Mouse (Mus musculus) neural tube, embryonic 12.5 days (tissue): ENCODE measurements around the gene Cat. TPM values are rescaled to one million over a fixed set of nuclear protein-coding genes. Genes with fewer than 3 reads are reported as not detected.

Source experiments
- ATAC-seq: fragments of 200-750 bp; cut with Nextera tagmentation; 2 replicates; pipeline ENCODE4 v1.8.0; 2017; ENCODE audit warnings: low read depth, mild to moderate bottlenecking, moderate TSS enrichment, moderate library complexity; ENCODE audit not compliant: low FRiP score
- H3K27ac ChIP-seq: fragments of 300-500 bp; sonication (generic); 2 replicates; pipeline ENCODE4 v1.5.1; 2016
- H3K27me3 ChIP-seq: fragments of 300-500 bp; sonication (generic); replicated peaks from 2 replicates; pipeline ENCODE4 v1.6.1; 2016; ENCODE audit warnings: mild to moderate bottlenecking
- H3K36me3 ChIP-seq: fragments of 300-500 bp; sonication (generic); 2 replicates; pipeline ENCODE4 v1.6.1; 2016; ENCODE audit warnings: mild to moderate bottlenecking
- H3K4me1 ChIP-seq: fragments of 300-500 bp; sonication (generic); 2 replicates; pipeline ENCODE4 v1.6.1; 2016
- H3K4me2 ChIP-seq: fragments of 300-500 bp; sonication (generic); replicated peaks from 2 replicates; pipeline ENCODE4 v1.6.1; 2016; ENCODE audit warnings: mild to moderate bottlenecking
- H3K4me3 ChIP-seq: fragments of 300-500 bp; sonication (generic); 2 replicates; pipeline ENCODE4 v1.5.1; 2016
- H3K9ac ChIP-seq: fragments of 300-500 bp; sonication (generic); 2 replicates; pipeline ENCODE4 v1.6.1; 2016; ENCODE audit warnings: mild to moderate bottlenecking
- H3K9me3 ChIP-seq: fragments of 300-500 bp; sonication (generic); 2 replicates; pipeline ENCODE4 v1.6.1; 2016; ENCODE audit warnings: mild to moderate bottlenecking
- WGBS: fragments of 180-500 bp; shearing (Covaris S2); methylation state at CpG from one replicate; pipeline ENCODE4 v1.1.7; 2016; 5-methylcytosine and 5-hydroxymethylcytosine counted together
- polyA plus RNA-seq: library from polyadenylated mRNA; unstranded; fragments of >200 nt; fragmentation: Nextera tagmentation; extraction: Ambion mirVana; gene quantifications from 2 replicates; pipeline ENCODE4 v1.2.1, GENCODE M21; 2016

Gene Cat
- polyA plus RNA-seq, 1 experiment from 2014 or later: 97.1 TPM

DNA sequence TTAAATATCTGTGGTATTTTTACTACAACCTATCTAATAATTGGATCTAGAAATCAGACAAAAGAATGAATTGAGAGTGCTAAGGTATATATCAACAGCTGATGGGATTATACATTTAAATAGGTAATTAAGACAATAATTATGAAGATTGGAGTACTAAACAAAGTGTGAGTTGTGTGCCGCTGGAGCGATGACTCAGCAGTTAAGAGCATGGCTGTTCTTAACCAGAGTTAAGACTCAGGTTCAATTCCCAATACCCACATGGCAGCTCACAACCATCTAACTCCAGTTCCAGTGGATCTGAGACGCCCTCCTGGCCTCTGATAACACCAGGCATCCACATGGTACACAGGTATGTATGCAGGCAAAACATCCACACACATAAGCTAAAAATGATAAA, 11.6 kb downstream of the Cat start:
- no peaks in the 10 kb centered on the region for H3K9me3 ChIP-seq
- no peak for ATAC-seq
- WGBS: 98% methylated on average over 3 of the region's 3 CpGs
- no peaks in the 10 kb centered on the region for H3K4me1 ChIP-seq
- H3K36me3 ChIP-seq: peaks cover 57% of the 10 kb centered on the region
- H3K9ac ChIP-seq: no peak overlapping the region
- H3K27me3 ChIP-seq: no peaks in the 10 kb centered on the region
- H3K4me3 ChIP-seq: no peak overlapping the region
- no peak overlapping the region for H3K27ac ChIP-seq
- no peak overlapping the region for H3K4me2 ChIP-seq

DNA sequence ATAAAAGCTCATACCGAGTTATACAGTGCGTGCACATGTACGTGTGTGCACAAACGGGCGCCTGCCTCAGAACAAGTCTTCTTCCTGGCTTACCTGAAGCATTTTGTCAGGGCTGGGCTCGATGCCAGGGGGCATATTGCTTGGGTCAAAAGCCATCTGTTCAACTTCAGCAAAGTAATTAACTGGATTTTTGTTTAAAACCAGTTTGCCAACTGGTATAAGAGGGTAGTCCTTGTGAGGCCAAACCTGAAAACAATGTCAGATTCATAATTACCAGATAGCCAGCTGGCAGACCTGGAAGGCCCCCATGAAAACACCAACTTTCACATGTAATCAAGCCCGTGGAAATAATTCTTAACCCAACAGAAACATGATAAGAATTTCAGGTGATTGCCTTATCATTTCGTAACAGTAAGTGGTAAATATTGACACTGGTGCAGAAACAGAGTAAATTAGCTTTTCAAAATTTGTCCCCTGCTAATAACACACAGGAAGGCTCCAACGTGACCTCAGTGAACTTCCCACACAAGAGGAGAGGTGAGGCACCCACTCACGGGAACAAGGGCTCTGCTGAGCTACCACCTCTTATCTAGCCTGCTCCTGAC, 17.9 kb downstream of the Cat start:
- Histone ChIP-seq H3K4me1 (no peaks in the 10 kb centered on the region), H3K36me3 (peaks cover 71% of the 10 kb centered on the region), H3K9me3 (no peaks in the 10 kb centered on the region), H3K9ac (no peak overlapping the region), H3K27me3 (no peaks in the 10 kb centered on the region), H3K4me2 (no peak overlapping the region), H3K27ac (no peak overlapping the region), H3K4me3 (no peak overlapping the region)
- 93% methylated on average over 10 of the region's 10 CpGs for WGBS
- ATAC-seq: no peak

DNA sequence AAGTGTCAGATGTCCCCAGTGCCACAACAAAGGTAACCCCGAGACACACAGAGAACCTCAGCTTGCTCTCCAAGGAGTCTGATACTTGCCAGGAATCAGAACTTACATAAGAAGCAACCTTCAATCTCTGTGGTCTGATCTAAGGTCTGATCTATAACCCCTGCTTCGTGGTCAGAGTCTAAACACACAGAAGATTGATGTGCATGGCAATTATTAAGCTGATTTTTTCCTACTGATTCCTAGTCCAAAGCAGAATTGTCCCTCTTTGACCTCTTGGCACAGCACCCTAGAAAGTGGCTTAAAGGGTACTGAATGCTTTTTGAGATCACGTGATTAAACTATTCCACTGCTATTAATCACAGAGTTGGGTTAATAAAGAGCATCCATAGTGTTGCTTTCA, 18.7 kb downstream of the Cat start:
- no peak overlapping the region for H3K9ac ChIP-seq
- H3K4me1 ChIP-seq: no peaks in the 10 kb centered on the region
- ATAC-seq: no peak
- H3K27me3 ChIP-seq: no peaks in the 10 kb centered on the region
- no peaks in the 10 kb centered on the region for H3K9me3 ChIP-seq
- no peak overlapping the region for H3K27ac ChIP-seq
- H3K4me2 ChIP-seq: no peak overlapping the region
- peaks cover 68% of the 10 kb centered on the region for H3K36me3 ChIP-seq
- H3K4me3 ChIP-seq: no peak overlapping the region
- 86% methylated on average over 3 of the region's 3 CpGs for WGBS

DNA sequence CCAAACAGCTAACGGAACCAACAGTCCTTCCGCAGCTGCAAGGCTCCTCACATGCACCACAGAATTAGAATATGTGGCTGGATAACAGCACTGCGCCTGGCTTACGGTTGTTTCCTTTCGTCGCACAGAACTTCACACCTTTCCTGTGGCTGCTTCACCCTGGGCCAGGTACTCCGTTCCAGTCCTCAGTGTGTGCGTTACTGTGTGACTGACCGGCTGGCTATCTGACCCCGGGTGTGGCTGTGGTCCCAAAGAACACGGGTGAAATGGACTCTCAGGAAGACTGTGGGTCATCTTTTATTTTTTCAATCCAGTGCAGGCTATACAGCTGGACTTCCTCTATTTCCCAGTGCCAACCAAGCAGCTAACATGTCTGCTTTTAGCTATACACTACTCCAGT, 19.5 kb downstream of the Cat start:
- Histone ChIP-seq H3K9me3 (no peaks in the 10 kb centered on the region), H3K9ac (no peak overlapping the region), H3K27ac (no peak overlapping the region), H3K4me2 (no peak overlapping the region), H3K4me1 (no peaks in the 10 kb centered on the region), H3K27me3 (no peaks in the 10 kb centered on the region), H3K4me3 (no peak overlapping the region), H3K36me3 (peaks cover 67% of the 10 kb centered on the region)
- no peak for ATAC-seq
- WGBS: 94% methylated on average over 11 of the region's 11 CpGs

- ATAC-seq: no peak
- Histone ChIP-seq H3K27me3 (no peaks in the 10 kb centered on the region), H3K27ac (no peak overlapping the region), H3K9ac (no peak overlapping the region), H3K36me3 (peaks cover 67% of the 10 kb centered on the region), H3K4me2 (no peak overlapping the region), H3K4me3 (no peak overlapping the region), H3K9me3 (no peaks in the 10 kb centered on the region), H3K4me1 (no peaks in the 10 kb centered on the region)
- WGBS: 97% methylated on average over 8 of the region's 8 CpGs
Measured at GRCm38 (mm10) chr2:103464524-103464923, 20.4 kb downstream of the Cat start.

DNA sequence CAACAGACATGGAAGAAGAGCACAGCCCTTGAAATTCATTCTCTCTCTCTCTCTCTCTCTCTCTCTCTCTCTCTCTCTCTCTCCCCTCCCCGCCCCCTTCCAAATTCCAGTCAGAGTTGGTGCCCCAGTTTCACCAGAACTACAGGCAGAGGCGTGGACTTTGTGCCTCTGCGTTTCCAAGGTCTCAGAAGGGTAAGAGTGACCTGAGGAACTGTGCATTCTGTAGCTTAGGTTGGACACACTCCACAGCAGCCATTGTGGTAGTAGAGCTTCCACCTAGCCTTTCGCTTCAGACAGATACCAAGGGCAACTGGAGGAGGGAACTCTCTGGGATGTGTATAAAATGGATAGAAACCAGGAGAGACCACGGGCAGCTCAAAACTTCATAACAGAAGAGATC, 22.2 kb downstream of the Cat start:
- Histone ChIP-seq H3K4me2 (no peak overlapping the region), H3K27me3 (no peaks in the 10 kb centered on the region), H3K27ac (no peak overlapping the region), H3K4me3 (no peak overlapping the region), H3K36me3 (peaks cover 77% of the 10 kb centered on the region), H3K9me3 (no peaks in the 10 kb centered on the region), H3K4me1 (no peaks in the 10 kb centered on the region), H3K9ac (no peak overlapping the region)
- 94% methylated on average over 5 of the region's 5 CpGs for WGBS
- no peak for ATAC-seq

GRCm38 (mm10) chr2:103461743-103462142, 23.2 kb downstream of the Cat start:
- H3K9ac ChIP-seq: no peak overlapping the region
- no peak overlapping the region for H3K4me2 ChIP-seq
- no peaks in the 10 kb centered on the region for H3K27me3 ChIP-seq
- 54% methylated on average over 9 of the region's 9 CpGs for WGBS
- no peak overlapping the region for H3K27ac ChIP-seq
- H3K9me3 ChIP-seq: no peaks in the 10 kb centered on the region
- no peak for ATAC-seq
- H3K36me3 ChIP-seq: peaks cover 74% of the 10 kb centered on the region
- H3K4me1 ChIP-seq: no peaks in the 10 kb centered on the region
- H3K4me3 ChIP-seq: no peak overlapping the region

GRCm38 (mm10) chr2:103461210-103461609, 23.8 kb downstream of the Cat start:
- Histone ChIP-seq H3K36me3 (peaks cover 75% of the 10 kb centered on the region), H3K27ac (no peak overlapping the region), H3K4me1 (no peaks in the 10 kb centered on the region), H3K27me3 (no peaks in the 10 kb centered on the region), H3K9ac (no peak overlapping the region), H3K9me3 (no peaks in the 10 kb centered on the region), H3K4me2 (no peak overlapping the region), H3K4me3 (no peak overlapping the region)
- ATAC-seq: no peak
- 83% methylated on average over 8 of the region's 8 CpGs for WGBS

- 95% methylated on average over 10 of the region's 10 CpGs for WGBS
- H3K4me1 ChIP-seq: no peaks in the 10 kb centered on the region
- no peak overlapping the region for H3K4me2 ChIP-seq
- ATAC-seq: no peak
- H3K4me3 ChIP-seq: no peak overlapping the region
- H3K9me3 ChIP-seq: no peaks in the 10 kb centered on the region
- H3K36me3 ChIP-seq: peaks cover 77% of the 10 kb centered on the region
- H3K9ac ChIP-seq: no peak overlapping the region
- no peak overlapping the region for H3K27ac ChIP-seq
- no peaks in the 10 kb centered on the region for H3K27me3 ChIP-seq
Measured at GRCm38 (mm10) chr2:103459069-103459468, 25.9 kb downstream of the Cat start.

- no peaks in the 10 kb centered on the region for H3K4me1 ChIP-seq
- 93% methylated on average over 7 of the region's 7 CpGs for WGBS
- peaks cover 77% of the 10 kb centered on the region for H3K36me3 ChIP-seq
- no peak overlapping the region for H3K4me2 ChIP-seq
- H3K9me3 ChIP-seq: no peaks in the 10 kb centered on the region
- ATAC-seq: no peak
- no peaks in the 10 kb centered on the region for H3K27me3 ChIP-seq
- H3K9ac ChIP-seq: no peak overlapping the region
- H3K27ac ChIP-seq: no peak overlapping the region
- H3K4me3 ChIP-seq: no peak overlapping the region
Measured at GRCm38 (mm10) chr2:103457628-103458027, 27.3 kb downstream of the Cat start.

DNA sequence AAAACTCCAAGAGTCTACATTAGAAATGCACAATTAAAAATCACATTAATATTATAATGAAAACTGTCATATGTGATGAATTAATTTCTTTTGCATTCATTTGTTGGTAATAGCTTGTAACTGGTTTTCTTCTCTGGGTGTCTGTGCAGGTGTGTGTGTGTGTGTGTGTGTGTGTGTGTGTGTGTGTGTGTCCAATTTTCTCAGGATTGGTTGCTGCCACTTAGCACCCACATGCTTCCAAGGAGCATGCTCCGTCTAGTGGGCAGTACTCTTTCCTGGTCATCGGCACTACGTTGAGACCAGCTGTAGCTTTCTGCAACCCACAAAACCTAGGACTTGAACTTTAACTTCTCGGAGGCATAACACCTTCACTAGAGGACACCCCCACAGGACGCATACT, 27.9 kb downstream of the Cat start:
- ATAC-seq: peak; percentile 33; the same call in 1 of the 2 replicates
- 90% methylated on average over 5 of the region's 5 CpGs for WGBS
- Histone ChIP-seq H3K4me3 (no peak overlapping the region), H3K9ac (no peak overlapping the region), H3K27ac (no peak overlapping the region), H3K27me3 (no peaks in the 10 kb centered on the region), H3K4me2 (no peak overlapping the region), H3K36me3 (peaks cover 77% of the 10 kb centered on the region), H3K9me3 (no peaks in the 10 kb centered on the region), H3K4me1 (no peaks in the 10 kb centered on the region)

DNA sequence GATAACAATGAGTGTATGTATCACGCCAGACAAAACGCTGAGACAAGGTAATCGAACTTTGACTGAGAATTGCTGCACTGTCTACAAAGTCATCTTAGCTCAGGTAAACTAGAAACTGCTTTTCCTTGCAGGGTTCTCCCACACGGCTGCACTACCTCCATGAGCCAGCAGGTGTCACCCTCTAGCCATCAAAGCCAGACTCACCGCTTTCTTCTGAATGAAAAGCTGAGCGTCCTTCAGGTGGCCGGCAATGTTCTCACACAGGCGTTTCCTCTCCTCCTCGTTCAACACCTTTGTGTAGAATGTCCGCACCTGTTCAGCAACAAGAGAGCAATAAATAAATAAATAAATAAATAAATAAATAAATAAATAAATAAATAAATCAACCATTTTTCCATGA, 28.3 kb downstream of the Cat start:
- ATAC-seq: 0 out of 2 replicates have a peak, but pooled peaks have one; percentile 68

GRCm38 (mm10) chr2:103455748-103456147, 29.2 kb downstream of the Cat start:
- 94% methylated on average over 7 of the region's 7 CpGs for WGBS
- peaks cover 72% of the 10 kb centered on the region for H3K36me3 ChIP-seq
- no peak overlapping the region for H3K27ac ChIP-seq

More for the DNA sequence above, 28.3 kb downstream of the Cat start:
- H3K4me1 ChIP-seq: no peaks in the 10 kb centered on the region
- H3K4me2 ChIP-seq: no peak overlapping the region
- H3K4me3 ChIP-seq: no peak overlapping the region
- WGBS: 24% methylated on average over 10 of the region's 10 CpGs
- H3K27me3 ChIP-seq: no peaks in the 10 kb centered on the region
- no peaks in the 10 kb centered on the region for H3K9me3 ChIP-seq
- no peak overlapping the region for H3K27ac ChIP-seq
- no peak overlapping the region for H3K9ac ChIP-seq
- peaks cover 77% of the 10 kb centered on the region for H3K36me3 ChIP-seq

More at GRCm38 (mm10) chr2:103455748-103456147, 29.2 kb downstream of the Cat start:
- H3K9me3 ChIP-seq: no peaks in the 10 kb centered on the region
- no peak overlapping the region for H3K4me3 ChIP-seq
- ATAC-seq: no peak
- no peak overlapping the region for H3K9ac ChIP-seq
- no peak overlapping the region for H3K4me2 ChIP-seq
- H3K4me1 ChIP-seq: no peaks in the 10 kb centered on the region
- H3K27me3 ChIP-seq: no peaks in the 10 kb centered on the region
